Mouse (Mus musculus): ENCODE results near the gene Eng.

The Eng gene

GRCm38 (mm10) chr2:32712108-32712551 lies 65.7 kb downstream of the Eng start:
- peak; percentile 81 to 89 for DNase-seq

- DNase-seq: peak; percentile 93 to 97
Observed at GRCm38 (mm10) chr2:32712586-32712933, 66.2 kb downstream of the Eng start.

- DNase-seq: peak; percentile 92
Observed at GRCm38 (mm10) chr2:32712934-32713817, 66.8 kb downstream of the Eng start, which contains the start of gene Cdk9. TSS of gene Cdk9 (minus strand) at chr2:32713076.

GRCm38 (mm10) chr2:32714117-32714986 lies 68.0 kb downstream of the Eng start:
- DNase-seq: no peak

DNA sequence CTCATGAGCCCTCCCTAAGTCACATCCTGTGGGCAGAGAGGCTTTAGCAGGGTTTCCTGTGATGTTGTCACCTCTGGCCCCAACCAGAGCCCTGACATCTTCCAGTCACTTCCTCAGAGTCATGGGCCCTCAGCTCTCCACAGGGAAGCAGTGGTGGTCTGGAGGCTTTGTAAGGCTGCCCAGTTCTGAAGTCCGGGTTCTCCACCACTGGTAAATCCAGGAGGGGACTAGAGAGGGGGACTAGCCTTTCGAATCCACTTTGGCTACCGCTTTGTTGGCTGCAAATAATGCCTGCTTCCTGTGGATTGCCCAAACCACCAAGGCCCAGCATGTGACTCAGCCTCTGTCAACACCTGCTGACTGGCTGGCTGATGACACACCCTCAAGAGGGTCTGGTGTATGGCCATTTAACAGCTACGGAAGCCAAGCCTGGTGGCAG lies 68.6 kb downstream of the Eng start:
- DNase-seq: peak; percentile 39 to 54

- no peak for DNase-seq
Observed at GRCm38 (mm10) chr2:32718761-32719160, 72.4 kb downstream of the Eng start.

GRCm38 (mm10) chr2:32720053-32720452 lies 73.7 kb downstream of the Eng start:
- no peak for DNase-seq

GRCm38 (mm10) chr2:32720681-32721229 lies 74.4 kb downstream of the Eng start, which contains the start of gene Sh2d3c:
TSS of gene Sh2d3c (plus strand) at chr2:32721055.
- peak in 1 of 2 experiments; percentile 57 for DNase-seq

- no peak for DNase-seq
Observed at GRCm38 (mm10) chr2:32722046-32722445, 75.7 kb downstream of the Eng start.

- DNase-seq: no peak
Observed at GRCm38 (mm10) chr2:32722581-32722980, 76.2 kb downstream of the Eng start.

DNA sequence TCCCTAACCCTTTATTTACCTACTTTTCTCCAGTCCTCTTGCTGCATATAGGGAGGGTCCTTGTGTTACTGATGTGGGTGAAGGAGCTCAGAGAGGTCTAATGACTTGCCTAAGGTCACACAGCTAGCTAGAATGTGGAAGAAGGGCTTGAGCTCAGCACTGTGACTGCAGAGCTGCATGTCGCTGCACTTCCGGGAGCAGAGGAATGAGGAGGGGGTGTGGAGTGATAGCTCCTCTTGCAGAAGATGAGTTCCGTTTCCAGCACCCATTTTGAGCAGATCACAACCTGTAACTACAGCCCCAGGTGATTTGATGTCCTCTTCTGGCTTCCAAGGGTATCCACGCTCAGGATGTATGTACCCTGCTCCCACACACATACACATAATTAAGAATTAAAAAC lies 77.8 kb downstream of the Eng start:
- DNase-seq: no peak

DNA sequence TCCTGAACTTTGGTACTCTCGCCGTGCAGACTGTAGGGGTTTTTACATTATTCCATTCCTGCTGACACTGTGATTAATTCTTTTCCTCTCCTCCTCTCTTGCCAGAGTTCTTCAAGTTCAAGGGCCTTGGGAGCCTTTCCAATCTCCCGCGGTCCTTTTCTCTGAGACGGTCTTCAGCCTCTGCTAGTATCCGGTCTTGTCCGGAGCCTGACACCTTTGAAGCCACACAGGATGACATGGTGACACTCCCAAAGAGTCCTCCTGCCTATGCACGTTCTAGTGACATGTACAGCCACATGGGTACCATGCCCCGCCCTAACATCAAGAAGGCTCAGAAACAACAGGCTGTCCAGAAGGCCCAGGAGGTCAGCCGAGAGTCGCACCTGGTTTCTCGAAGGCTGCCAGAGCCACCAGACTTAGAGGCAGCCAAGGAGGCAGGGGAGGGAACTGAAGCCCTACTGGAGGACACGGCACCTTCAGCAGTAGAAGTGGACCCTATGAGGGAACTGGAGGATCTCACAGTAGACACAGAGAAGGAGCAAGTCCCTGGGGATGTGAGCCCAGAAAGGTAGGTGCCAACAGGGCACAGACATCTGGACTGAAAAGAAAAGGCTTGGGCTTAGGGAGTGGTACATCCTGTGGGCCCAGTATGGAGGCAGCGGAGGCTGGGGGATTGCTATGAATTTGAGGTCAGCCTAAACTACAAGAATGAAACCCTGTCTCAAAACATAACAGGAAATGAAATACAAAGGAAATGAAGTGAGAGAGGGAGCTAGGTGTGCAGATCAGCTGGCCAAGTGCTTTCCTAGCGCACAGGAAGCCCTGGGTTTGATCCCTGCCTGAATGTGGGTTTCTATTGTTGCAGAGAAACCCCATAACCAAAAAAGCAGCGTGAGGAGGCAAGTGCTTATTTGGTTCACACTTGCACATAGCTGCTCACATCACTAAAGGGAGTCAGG lies 78.7 kb downstream of the Eng start:
- DNase-seq: peak; percentile 60 to 64

- peak; percentile 97 to 99 for DNase-seq
Observed at GRCm38 (mm10) chr2:32727435-32727834, 81.0 kb downstream of the Eng start.

- peak; percentile 80 to 88 for DNase-seq
Observed at GRCm38 (mm10) chr2:32728463-32728862, 82.1 kb downstream of the Eng start.

DNA sequence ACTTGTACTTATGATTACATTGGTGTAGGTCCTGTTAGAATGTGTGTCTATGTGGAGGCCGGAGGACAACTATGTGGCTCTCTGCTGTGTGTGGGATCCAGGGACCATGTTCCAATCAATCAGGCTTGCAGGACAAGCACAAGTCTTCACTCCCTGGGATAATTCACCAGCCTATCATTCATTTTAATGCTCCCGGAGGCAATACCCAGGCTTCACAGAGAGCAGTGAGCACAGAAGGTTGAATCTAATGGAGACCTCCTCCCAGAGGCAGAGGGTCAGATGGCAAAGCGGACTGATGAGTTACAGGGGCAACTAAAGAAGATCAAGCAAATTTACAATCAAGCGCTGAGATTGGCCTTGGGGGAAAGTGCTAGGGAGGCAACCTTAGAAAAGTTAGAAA lies 83.2 kb downstream of the Eng start:
- no peak for DNase-seq

DNA sequence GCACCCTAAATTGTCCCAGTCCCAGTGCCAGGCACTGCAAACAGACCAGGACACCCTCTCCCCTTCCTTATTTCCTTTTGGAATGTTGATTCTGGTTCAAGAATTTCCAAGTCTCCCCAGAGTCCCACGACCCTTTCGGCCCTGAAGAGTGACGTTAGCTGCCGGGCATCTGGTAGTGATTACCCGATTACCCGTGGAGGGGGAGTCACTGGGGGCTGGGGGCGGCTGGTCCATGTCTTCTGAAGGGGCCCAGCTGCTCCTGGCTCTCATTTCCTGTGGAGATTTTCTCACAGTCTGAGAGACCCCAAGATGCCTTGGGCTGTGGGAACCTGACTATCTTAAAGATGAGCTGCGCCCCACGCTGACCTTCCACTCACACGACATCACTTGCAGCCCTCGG lies 84.5 kb downstream of the Eng start:
- no peak for DNase-seq

GRCm38 (mm10) chr2:32731911-32732310 lies 85.5 kb downstream of the Eng start:
- DNase-seq: peak in 1 of 2 experiments; percentile 48
